Mouse (Mus musculus): ENCODE data around the gene Kifc1. TPM values are rescaled to one million over a fixed set of nuclear protein-coding genes. Genes with fewer than 3 reads are reported as not detected.
"Not testable (repeated sequence)": the region's sequence is repeated elsewhere in the genome, so short reads cannot be mapped to it uniquely, and the experiment has no call there.

Kifc1 gene
- total and polyA plus RNA-seq, 3 experiments: 16.0 to 41.2 (median 23.0) TPM

DNA sequence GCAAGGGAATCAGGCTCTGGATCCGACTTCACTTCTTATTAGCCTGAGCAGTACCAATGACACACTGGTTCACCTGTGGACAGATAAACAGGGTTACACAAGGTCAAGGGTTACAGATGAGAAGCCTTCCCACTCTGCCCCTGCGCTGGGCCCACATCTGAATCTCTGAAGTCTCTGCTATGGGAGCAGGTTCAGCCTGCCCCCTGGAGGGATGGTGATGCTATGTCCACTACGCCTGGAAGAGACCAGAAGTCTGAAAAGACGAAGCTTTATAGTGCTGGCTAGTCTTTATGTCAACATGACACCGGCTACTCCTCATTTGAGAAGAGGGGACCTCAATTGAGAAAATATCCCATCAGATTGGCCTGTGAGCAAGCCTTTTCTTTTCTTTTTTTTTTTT lies 14.7 kb downstream of the Kifc1 start:
- TF ChIP-seq RAD21 (IDR thresholded peaks at IDR 0.05; ENCODE audit: low read depth, low read length): peak; percentile 10
- peak in 1 of 2 experiments; percentile 43; a peak in 2 of 4 replicates for TF ChIP-seq CTCF (conservative IDR thresholded peaks at IDR 0.05 in 1 of 2, IDR thresholded peaks at IDR 0.05 in 1 of 2; ENCODE audit: low read depth in 2 of 2, low read length in 2 of 2)
- TF ChIP-seq ZNF384 (IDR thresholded peaks at IDR 0.05; ENCODE audit: low read depth, low read length): 0 out of 2 replicates have a peak, but pooled peaks have one; percentile 28

DNA sequence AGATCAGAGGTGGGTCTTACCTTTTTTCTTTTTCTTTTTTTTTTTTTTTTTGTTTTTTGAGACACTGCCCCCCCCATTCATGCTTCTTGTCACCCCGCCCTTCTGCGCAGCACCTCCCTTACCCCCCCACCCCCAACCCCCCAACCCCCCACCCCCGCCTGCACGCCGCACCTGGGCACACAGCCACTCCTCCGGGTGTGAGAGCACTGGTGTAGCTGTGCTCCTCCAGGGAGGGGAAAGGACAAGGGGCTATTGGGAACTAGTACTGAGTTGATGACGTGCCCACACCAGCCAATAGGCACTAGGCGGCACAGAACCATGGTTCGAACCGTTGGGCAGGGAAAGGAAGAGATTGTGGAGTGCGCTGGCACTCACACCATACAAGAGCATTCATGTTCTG lies 16.1 kb downstream of the Kifc1 start:
- no peaks in the 10 kb centered on the region for H3K27me3 ChIP-seq (replicated peaks)
- H3K79me2 ChIP-seq (replicated peaks; ENCODE audit: control insufficient read depth, extremely low read depth, insufficient read depth, poor library complexity, severe bottlenecking): no peaks in the 10 kb centered on the region
- H3K4me1 ChIP-seq (ENCODE audit: control insufficient read depth in 1 of 2, insufficient read depth in 2 of 2): no peaks in the 10 kb centered on the region
- H3K9ac ChIP-seq (ENCODE audit: insufficient read depth, low read depth): no peak overlapping the region
- DNase-seq (ENCODE audit: extremely low read depth): no peak
- no peaks in the 10 kb centered on the region for H3K9me3 ChIP-seq (replicated peaks; ENCODE audit: low read length)
- dilution Hi-C loops (cut with MboI; ENCODE audit: extremely low pct_ligation_motif_present, extremely low pct_unique_long_range_greater_than_20kb, low sequenced_read_pairs): no loop called here
- H3K27ac ChIP-seq (ENCODE audit: insufficient read depth, low read depth): no peak overlapping the region
- H3K4me2 ChIP-seq (ENCODE audit: insufficient read depth, low read depth, poor library complexity, severe bottlenecking): no peak overlapping the region
- in situ Hi-C loops (cut with MboI; ENCODE audit: low pct_ligation_motif_present, low pct_unique_long_range_greater_than_20kb, low sequenced_read_pairs): no loop called here
- H3K4me3 ChIP-seq (replicated peaks in 1 of 3; ENCODE audit: low read depth in 2 of 3, low read length in 2 of 3, poor library complexity in 1 of 3): no peak overlapping the region
- H3K36me3 ChIP-seq (replicated peaks in 1 of 2; ENCODE audit: control insufficient read depth in 1 of 2, insufficient read depth in 1 of 2, low read length in 1 of 2): peaks cover 20 to 31% of the 10 kb centered on the region in 2 experiments
- no peak for TF ChIP-seq CHD2 (IDR thresholded peaks at IDR 0.05; ENCODE audit: low read length)
- TF ChIP-seq RCOR1 (conservative IDR thresholded peaks at IDR 0.05; ENCODE audit: low read depth, low read length): no peak
- no peak for TF ChIP-seq TBP (conservative IDR thresholded peaks at IDR 0.05; ENCODE audit: low read depth, low read length)
- TF ChIP-seq TCF12 (IDR thresholded peaks at IDR 0.05; ENCODE audit: low read depth, low read length): no peak
- no peak for TF ChIP-seq ZC3H11A (IDR thresholded peaks at IDR 0.05; ENCODE audit: low read depth, low read length)

More for the DNA sequence above, 14.7 kb downstream of the Kifc1 start:
- H3K4me1 ChIP-seq (ENCODE audit: control insufficient read depth in 1 of 2, insufficient read depth in 2 of 2); in situ Hi-C loops (cut with MboI; ENCODE audit: low pct_ligation_motif_present, low pct_unique_long_range_greater_than_20kb, low sequenced_read_pairs); H3K4me3 ChIP-seq (replicated peaks in 1 of 3; ENCODE audit: low read depth in 2 of 3, low read length in 2 of 3, poor library complexity in 1 of 3); H3K27me3 ChIP-seq (replicated peaks); H3K79me2 ChIP-seq (replicated peaks; ENCODE audit: control insufficient read depth, extremely low read depth, insufficient read depth, poor library complexity, severe bottlenecking); H3K27ac ChIP-seq (ENCODE audit: insufficient read depth, low read depth); H3K4me2 ChIP-seq (ENCODE audit: insufficient read depth, low read depth, poor library complexity, severe bottlenecking); H3K9ac ChIP-seq (ENCODE audit: insufficient read depth, low read depth); dilution Hi-C loops (cut with MboI; ENCODE audit: extremely low pct_ligation_motif_present, extremely low pct_unique_long_range_greater_than_20kb, low sequenced_read_pairs); H3K9me3 ChIP-seq (replicated peaks; ENCODE audit: low read length): not testable (repeated sequence)
- DNase-seq (ENCODE audit: extremely low read depth): peak; percentile 23
- peaks cover 28 to 38% of the 10 kb centered on the region in 2 experiments for H3K36me3 ChIP-seq (replicated peaks in 1 of 2; ENCODE audit: control insufficient read depth in 1 of 2, insufficient read depth in 1 of 2, low read length in 1 of 2)

DNA sequence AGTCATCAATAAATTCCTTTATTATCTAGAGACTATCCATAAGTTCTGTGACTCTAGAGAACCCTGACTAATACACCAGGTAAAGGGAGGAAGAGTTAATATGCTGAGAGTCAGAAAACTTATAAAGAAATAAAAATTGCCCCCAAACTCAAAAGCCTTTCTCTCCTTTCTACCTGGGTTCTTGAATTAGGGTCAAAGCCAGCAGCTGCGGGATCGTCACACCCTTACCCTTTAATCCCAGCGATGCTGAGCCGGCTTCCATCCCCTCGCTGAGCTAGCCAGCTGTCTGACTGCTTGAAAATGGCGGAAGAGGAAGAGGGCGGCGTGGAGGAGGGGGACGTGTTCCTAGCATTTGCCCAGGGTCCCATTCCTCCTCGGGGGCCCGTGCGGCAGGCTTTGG lies 16.9 kb downstream of the Kifc1 start, which contains the start of gene Gm7029:
TSS of gene Gm7029 (plus strand) at position 301 of the 400 bp plus-strand sequence.
- H3K4me2 ChIP-seq (ENCODE audit: insufficient read depth, low read depth, poor library complexity, severe bottlenecking); H3K27me3 ChIP-seq (replicated peaks); DNase-seq (ENCODE audit: extremely low read depth); H3K9me3 ChIP-seq (replicated peaks; ENCODE audit: low read length); in situ Hi-C loops (cut with MboI; ENCODE audit: low pct_ligation_motif_present, low pct_unique_long_range_greater_than_20kb, low sequenced_read_pairs); H3K79me2 ChIP-seq (replicated peaks; ENCODE audit: control insufficient read depth, extremely low read depth, insufficient read depth, poor library complexity, severe bottlenecking); H3K27ac ChIP-seq (ENCODE audit: insufficient read depth, low read depth); dilution Hi-C loops (cut with MboI; ENCODE audit: extremely low pct_ligation_motif_present, extremely low pct_unique_long_range_greater_than_20kb, low sequenced_read_pairs); H3K4me1 ChIP-seq (ENCODE audit: control insufficient read depth in 1 of 2, insufficient read depth in 2 of 2); H3K9ac ChIP-seq (ENCODE audit: insufficient read depth, low read depth); H3K4me3 ChIP-seq (replicated peaks in 1 of 3; ENCODE audit: low read depth in 2 of 3, low read length in 2 of 3, poor library complexity in 1 of 3): not testable (repeated sequence)
- peaks cover 16 to 27% of the 10 kb centered on the region in 2 experiments for H3K36me3 ChIP-seq (replicated peaks in 1 of 2; ENCODE audit: control insufficient read depth in 1 of 2, insufficient read depth in 1 of 2, low read length in 1 of 2)
